29 mouse cellular contexts compared by ENCODE assay signal in genomic region chr15:85553421-85553820, GRCm38 (mm10). TPM values are rescaled to one million over a fixed set of nuclear protein-coding genes. Genes with fewer than 3 reads are reported as not detected.
DNase-seq lines count a peak whose midpoint lies in the region; ATAC-seq lines count a peak whose summit lies in the region.
"Had no signal": no experiment of that assay in that cellular context is flagged by ENCODE, and none has a peak within 500 bp of the region (broad histone marks: within the 10 kb centered on the region; RNA-seq: fewer than 3 reads in every experiment).

No protein-coding gene starts in this region.

- no peak for DNase-seq in embryonic facial prominence, embryonic 10.5 days (ENCODE audit: low spot score)
- DNase-seq in limb, embryonic 10.5 days (ENCODE audit: low spot score), result no peak
- DNase-seq in urinary bladder, postnatal 36 days (ENCODE audit: low spot score in 2 of 2), result peak; percentile 48 to 63
- DNase-seq in urinary bladder, adult 2 months (ENCODE audit: low spot score), result no peak
- DNase-seq in gastrocnemius, postnatal 36 days, result no peak
- DNase-seq: adrenal gland, adult 8-10 months; adrenal gland, postnatal 14 days; adrenal gland, postnatal 36 days; B cell, adult 2 months; cerebellum, adult 11-12 months; cerebellum, adult 2 months; cerebellum, adult 9-10 months; cerebellum, postnatal 10 days; cerebellum, postnatal 25 days had no signal

- H3K4me1 ChIP-seq in embryonic facial prominence, embryonic 13.5 days, result peaks cover 2% of the 10 kb centered on the region; the same call in 1 of the 2 replicates
- no peaks in the 10 kb centered on the region for H3K4me1 ChIP-seq in embryonic facial prominence, embryonic 10.5 days
- 0 out of 2 replicates have a peak, but pooled peaks cover 7% of the 10 kb centered on the region for H3K4me1 ChIP-seq in limb, embryonic 15.5 days
- H3K4me1 ChIP-seq in limb, embryonic 10.5 days, result peaks cover 3% of the 10 kb centered on the region; the same call in 1 of the 2 replicates

- intact Hi-C loops in gastrocnemius, postnatal 36 days (cut with DNase I), result no loop called here

- H3K4me2 ChIP-seq in embryonic facial prominence, embryonic 13.5 days, result no peak overlapping the region
- no peak overlapping the region for H3K4me2 ChIP-seq in limb, embryonic 15.5 days

- no peaks in the 10 kb centered on the region for H3K36me3 ChIP-seq in embryonic facial prominence, embryonic 13.5 days
- H3K36me3 ChIP-seq in embryonic facial prominence, embryonic 10.5 days (replicated peaks), result 0 out of 2 replicates have a peak, but pooled peaks cover 9% of the 10 kb centered on the region
- no peaks in the 10 kb centered on the region for H3K36me3 ChIP-seq in limb, embryonic 15.5 days
- no peaks in the 10 kb centered on the region for H3K36me3 ChIP-seq in limb, embryonic 10.5 days
- H3K36me3 ChIP-seq: G1E had no signal

- H3K27ac ChIP-seq in embryonic facial prominence, embryonic 13.5 days, result no peak overlapping the region
- no peak overlapping the region for H3K27ac ChIP-seq in embryonic facial prominence, embryonic 10.5 days (replicated peaks)
- 0 out of 2 replicates have a peak overlapping the region, but pooled peaks have one; percentile 27 for H3K27ac ChIP-seq in limb, embryonic 15.5 days
- no peak overlapping the region for H3K27ac ChIP-seq in limb, embryonic 10.5 days

- 0 out of 2 replicates have a peak overlapping the region, but pooled peaks have one; percentile 11 for H3K9ac ChIP-seq in embryonic facial prominence, embryonic 13.5 days
- no peak overlapping the region for H3K9ac ChIP-seq in limb, embryonic 15.5 days

- no peak overlapping the region for H3K4me3 ChIP-seq in embryonic facial prominence, embryonic 13.5 days
- no peak overlapping the region for H3K4me3 ChIP-seq in embryonic facial prominence, embryonic 10.5 days
- no peak overlapping the region for H3K4me3 ChIP-seq in limb, embryonic 15.5 days
- no peak overlapping the region for H3K4me3 ChIP-seq in limb, embryonic 10.5 days
- H3K4me3 ChIP-seq: erythroblast, embryonic 14.5 days had no signal

- 83% methylated on average over 11 of the region's 11 CpGs for WGBS in embryonic facial prominence, embryonic 13.5 days
- 88% methylated on average over 11 of the region's 11 CpGs for WGBS in embryonic facial prominence, embryonic 10.5 days
- 71% methylated on average over 11 of the region's 11 CpGs for WGBS in limb, embryonic 15.5 days
- WGBS in limb, embryonic 10.5 days, result 90% methylated on average over 11 of the region's 11 CpGs

- H3K9me3 ChIP-seq in embryonic facial prominence, embryonic 13.5 days, result no peaks in the 10 kb centered on the region
- H3K9me3 ChIP-seq in embryonic facial prominence, embryonic 10.5 days, result no peaks in the 10 kb centered on the region
- no peaks in the 10 kb centered on the region for H3K9me3 ChIP-seq in limb, embryonic 15.5 days
- H3K9me3 ChIP-seq in limb, embryonic 10.5 days (replicated peaks), result no peaks in the 10 kb centered on the region
- H3K9me3 ChIP-seq: G1E had no signal

- no peaks in the 10 kb centered on the region for H3K27me3 ChIP-seq in embryonic facial prominence, embryonic 13.5 days
- H3K27me3 ChIP-seq in embryonic facial prominence, embryonic 10.5 days (replicated peaks; ENCODE audit: low read depth, poor library complexity, severe bottlenecking), result peaks cover 6% of the 10 kb centered on the region
- no peaks in the 10 kb centered on the region for H3K27me3 ChIP-seq in limb, embryonic 15.5 days
- H3K27me3 ChIP-seq in limb, embryonic 10.5 days (ENCODE audit: low read depth, poor library complexity, severe bottlenecking), result peaks cover 7% of the 10 kb centered on the region; the same call in 1 of the 2 replicates
- H3K27me3 ChIP-seq: Patski had no signal

- ATAC-seq in embryonic facial prominence, embryonic 13.5 days (ENCODE audit: insufficient number of reproducible peaks, insufficient read depth, low FRiP score, low TSS enrichment, low read depth), result no peak
- ATAC-seq in limb, embryonic 15.5 days (ENCODE audit: insufficient number of reproducible peaks, low FRiP score, low TSS enrichment, low read depth), result no peak
- ATAC-seq: activated CD4-positive, CD25-positive, alpha-beta regulatory T cell, adult 4 months; CD4-positive, CD25-positive, alpha-beta regulatory T cell, adult 4 months; forebrain, embryonic 14.5 days; forebrain, embryonic 16.5 days; Patski had no signal

RNA-seq across cellular contexts. Expression of gene Wnt7b, which starts 28.9 kb away (rescaled TPM):
- 35.0 and 44.9 TPM in 2 replicates for polyA plus RNA-seq in embryonic facial prominence, embryonic 13.5 days (2015; fragmentation: Nextera tagmentation; extraction: Ambion mirVana)
- polyA plus RNA-seq in embryonic facial prominence, embryonic 10.5 days (2016; fragmentation: Nextera tagmentation; extraction: Ambion mirVana), result 22.0 and 29.5 TPM in 2 replicates
- 49.5 and 62.1 TPM in 2 replicates for polyA plus RNA-seq in limb, embryonic 15.5 days (2015; fragmentation: Nextera tagmentation; extraction: Ambion mirVana)
- polyA plus RNA-seq in limb, embryonic 10.5 days (2016; fragmentation: Nextera tagmentation; extraction: Ambion mirVana), result 10.9 and 17.1 TPM in 2 replicates
- polyA plus RNA-seq in urinary bladder, adult 2 months (2012; rRNA removed), result 15.3 and 15.9 TPM in 2 replicates
- not detected for total RNA-seq in gastrocnemius, postnatal 36 days (2021)
- total RNA-seq: CH12.LX had no signal
- polyA plus RNA-seq: activated CD4-positive, CD25-positive, alpha-beta regulatory T cell, adult 4 months; CD4-positive, CD25-positive, alpha-beta regulatory T cell, adult 4 months; erythroblast, embryonic 14.5 days; G1E had no signal

RNA-seq across cellular contexts. Expression of gene 7530416G11Rik, which starts 50.4 kb away (rescaled TPM):
- not detected in 2 replicates for polyA plus RNA-seq in embryonic facial prominence, embryonic 13.5 days (2015; fragmentation: Nextera tagmentation; extraction: Ambion mirVana)
- polyA plus RNA-seq in embryonic facial prominence, embryonic 10.5 days (2016; fragmentation: Nextera tagmentation; extraction: Ambion mirVana), result not detected in 2 replicates
- polyA plus RNA-seq in limb, embryonic 15.5 days (2015; fragmentation: Nextera tagmentation; extraction: Ambion mirVana), result not detected in 2 replicates
- polyA plus RNA-seq in limb, embryonic 10.5 days (2016; fragmentation: Nextera tagmentation; extraction: Ambion mirVana), result not detected in 2 replicates
- not detected in 2 replicates for polyA plus RNA-seq in urinary bladder, adult 2 months (2012; rRNA removed)
- total RNA-seq in gastrocnemius, postnatal 36 days (2021), result not detected
- total RNA-seq: adrenal gland, adult 18-20 months; adrenal gland, adult 8-10 months; adrenal gland, postnatal 14 days; adrenal gland, postnatal 36 days; CH12.LX; G1E had no signal
- polyA plus RNA-seq: activated CD4-positive, CD25-positive, alpha-beta regulatory T cell, adult 4 months; CD4-positive, CD25-positive, alpha-beta regulatory T cell, adult 4 months; cerebellum, adult 2 months; cortical plate, adult 2 months; embryonic facial prominence, embryonic 11.5 days; embryonic facial prominence, embryonic 14.5 days; erythroblast, embryonic 14.5 days; forebrain, embryonic 11.5 days; forebrain, embryonic 14.5 days; forebrain, embryonic 16.5 days; G1E; Patski had no signal

Comparison
In these comparisons a context has a peak if more than half of its experiments do, and no peak if none do; other contexts are left out.
1. DNase-seq: peak in urinary bladder, postnatal 36 days (2 of 2); none in embryonic facial prominence, embryonic 10.5 days (single experiment), limb, embryonic 10.5 days (single experiment), urinary bladder, adult 2 months (single experiment) and gastrocnemius, postnatal 36 days (0 of 2).